ENCODE assay signal across 10 mouse cellular contexts in the genomic region with DNA sequence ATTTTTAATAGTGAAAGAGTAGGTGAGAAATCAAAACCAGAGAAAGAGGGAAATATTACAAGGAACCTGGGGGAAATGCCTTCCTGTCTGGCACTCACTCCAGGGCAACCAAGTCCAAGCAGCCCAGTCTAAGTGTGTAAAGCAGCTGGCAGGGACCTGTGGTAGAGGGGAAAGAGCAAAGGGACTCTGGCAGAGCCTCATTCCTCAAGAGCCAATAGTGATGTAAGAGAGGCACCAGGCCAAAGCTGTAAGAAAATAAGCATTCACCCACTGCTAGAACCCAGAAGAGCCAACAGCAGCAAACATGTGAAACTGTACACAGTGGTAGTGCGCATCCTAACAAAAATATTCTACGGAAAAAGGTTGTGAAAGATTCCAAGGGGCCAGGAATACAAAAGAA.
A peak's percentile ranks its signal among the peaks of the same experiment; 100 is the strongest.
DNase-seq lines count a peak whose midpoint lies in the region; ATAC-seq lines count a peak whose summit lies in the region.
"Had no signal": no experiment of that assay in that cellular context is flagged by ENCODE, and none has a peak within 500 bp of the region (broad histone marks: within the 10 kb centered on the region; RNA-seq: fewer than 3 reads in every experiment).

No protein-coding gene starts in this region.

- no peak overlapping the region for H3K4me3 ChIP-seq in kidney, embryonic 14.5 days (ENCODE audit: low read length)
- H3K4me3 ChIP-seq: erythroblast, embryonic 14.5 days; liver, embryonic 13.5 days had no signal

- peak; percentile 47 to 75 for DNase-seq in kidney, adult 8-10 months
- peak; percentile 44 for DNase-seq in brain, adult 2 months (ENCODE audit: low read depth, low spot score)
- peak; percentile 52 for DNase-seq in gastrocnemius, adult 18-20 months (ENCODE audit: low spot score)
- peak; percentile 6 for DNase-seq in layer of hippocampus, adult 9-10 months (ENCODE audit: low spot score)
- DNase-seq in embryo, embryonic 10.5 days (ENCODE audit: low spot score): no peak
- DNase-seq in c-Kit-positive CD71-positive TER-119-positive erythroid progenitor cells, embryonic 14.5 days (ENCODE audit: low spot score): no peak
- DNase-seq: liver, embryonic 13.5 days had no signal

- H3K27me3 ChIP-seq in kidney, embryonic 14.5 days (ENCODE audit: control insufficient read depth, insufficient read depth, low read length): no peaks in the 10 kb centered on the region
- H3K27me3 ChIP-seq: liver, embryonic 13.5 days had no signal

- no peaks in the 10 kb centered on the region for H3K9me3 ChIP-seq in kidney, embryonic 14.5 days (ENCODE audit: control insufficient read depth, low read length)
- H3K9me3 ChIP-seq: liver, embryonic 13.5 days had no signal

- no peak for ATAC-seq in kidney, embryonic 14.5 days (ENCODE audit: low FRiP score, low TSS enrichment)
- ATAC-seq in erythroid progenitor cell, adult 5-6 weeks (replicated peaks; ENCODE audit: low FRiP score, poor library complexity, severe bottlenecking): no peak

- no peak overlapping the region for H3K9ac ChIP-seq in kidney, embryonic 14.5 days (ENCODE audit: low read depth, low read length)
- H3K9ac ChIP-seq: liver, embryonic 13.5 days had no signal

- no peaks in the 10 kb centered on the region; the same call in 1 of the 2 replicates for H3K4me1 ChIP-seq in kidney, embryonic 14.5 days (ENCODE audit: control insufficient read depth, insufficient read depth, low read length)
- H3K4me1 ChIP-seq: liver, embryonic 13.5 days had no signal

- H3K27ac ChIP-seq in kidney, embryonic 14.5 days (ENCODE audit: low read depth, low read length): no peak overlapping the region
- H3K27ac ChIP-seq: liver, embryonic 13.5 days had no signal

- 94% methylated on average over 2 of the region's 2 CpGs for WGBS in kidney, embryonic 14.5 days

- H3K36me3 ChIP-seq in kidney, embryonic 14.5 days (ENCODE audit: control insufficient read depth, insufficient read depth, low read length): no peaks in the 10 kb centered on the region
- H3K36me3 ChIP-seq: liver, embryonic 13.5 days had no signal

- H3K4me2 ChIP-seq in kidney, embryonic 14.5 days (replicated peaks; ENCODE audit: low read depth, low read length): no peak overlapping the region
- H3K4me2 ChIP-seq: liver, embryonic 13.5 days had no signal

Comparison
In these comparisons a context has a peak if more than half of its experiments do, and no peak if none do; other contexts are left out.
1. DNase-seq: peak in kidney, adult 8-10 months (2 of 2), brain, adult 2 months (single experiment), gastrocnemius, adult 18-20 months (single experiment) and layer of hippocampus, adult 9-10 months (single experiment); none in embryo, embryonic 10.5 days (single experiment) and c-Kit-positive CD71-positive TER-119-positive erythroid progenitor cells, embryonic 14.5 days (single experiment).